Mouse (Mus musculus) hindbrain, embryonic 14.5 days (tissue): ENCODE measurements at regions not wholly inside any gene's neighbourhood (a gene's known extent, or its start where the extent isn't known, plus 50 kb on each side); places are given as distances from the start of the nearest gene placed in this dataset.
A peak's percentile ranks its signal among the peaks of the same experiment; 100 is the strongest.

ENCODE experiments used
- ATAC-seq: fragments of 200-750 bp; cut with Nextera tagmentation; 2 replicates; pipeline ENCODE4 v1.8.0; 2017; ENCODE audit warnings: moderate number of reproducible peaks, mild to moderate bottlenecking, moderate TSS enrichment, moderate library complexity; ENCODE audit not compliant: low FRiP score
- DNase-seq: peaks from one replicate; pipeline ENCODE4 v3.0.0-alpha.2; 2015; ENCODE audit warnings: low spot score
- H3K27ac ChIP-seq: fragments of 300-500 bp; sonication (generic); 2 replicates; pipeline ENCODE4 v1.5.1; 2014; ENCODE audit warnings: mild to moderate bottlenecking, moderate library complexity
- H3K27me3 ChIP-seq: fragments of 300-500 bp; sonication (generic); 2 replicates; pipeline ENCODE4 v1.6.1; 2014; ENCODE audit warnings: mild to moderate bottlenecking, low read length, mixed read lengths; ENCODE audit not compliant: control insufficient read depth, insufficient read depth
- H3K36me3 ChIP-seq: fragments of 300-500 bp; sonication (generic); replicated peaks from 2 replicates; pipeline ENCODE4 v1.6.1; 2014; ENCODE audit not compliant: control insufficient read depth, insufficient read depth
- H3K4me1 ChIP-seq: fragments of 300-500 bp; sonication (generic); replicated peaks from 2 replicates; pipeline ENCODE4 v1.6.1; 2014; ENCODE audit warnings: antibody characterized with exemption, low read length, mixed read lengths; ENCODE audit not compliant: control insufficient read depth, insufficient read depth
- H3K4me2 ChIP-seq: fragments of 300-500 bp; sonication (generic); replicated peaks from 2 replicates; pipeline ENCODE4 v1.6.1; 2014; ENCODE audit warnings: mild to moderate bottlenecking, moderate library complexity
- H3K4me3 ChIP-seq: fragments of 300-500 bp; sonication (generic); replicated peaks from 2 replicates; pipeline ENCODE4 v1.5.1; 2014; ENCODE audit warnings: mild to moderate bottlenecking, low read length
- H3K9ac ChIP-seq: fragments of 300-500 bp; sonication (generic); 2 replicates; pipeline ENCODE4 v1.6.1; 2014
- H3K9me3 ChIP-seq: fragments of 300-500 bp; sonication (generic); 2 replicates; pipeline ENCODE4 v1.6.1; 2016; ENCODE audit warnings: low read length; ENCODE audit not compliant: control insufficient read depth
- WGBS: fragments of 180-500 bp; shearing (Covaris S2); extraction: QIAGEN DNeasy Blood & Tissue Kit; methylation state at CpG from one replicate; pipeline ENCODE4 v1.1.7; 2014; 5-methylcytosine and 5-hydroxymethylcytosine counted together

GRCm38 (mm10) chr1:35935099-35935651 lies 133.0 kb upstream of the Hs6st1 start:
- no peak overlapping the region for H3K4me3 ChIP-seq
- WGBS = 69% methylated on average over 7 of the region's 7 CpGs
- no peaks in the 10 kb centered on the region for H3K9me3 ChIP-seq
- H3K27ac ChIP-seq = no peak overlapping the region
- no peaks in the 10 kb centered on the region for H3K27me3 ChIP-seq
- no peak overlapping the region for H3K9ac ChIP-seq
- H3K36me3 ChIP-seq = no peaks in the 10 kb centered on the region
- H3K4me2 ChIP-seq = no peak overlapping the region
- ATAC-seq (no peak), DNase-seq (no peak)
- no peaks in the 10 kb centered on the region for H3K4me1 ChIP-seq

GRCm38 (mm10) chr1:35936362-35937093 lies 131.7 kb upstream of the Hs6st1 start:
- no peak for ATAC-seq
- Histone ChIP-seq H3K4me3 (no peak overlapping the region), H3K4me1 (peaks cover 6% of the 10 kb centered on the region), H3K36me3 (no peaks in the 10 kb centered on the region), H3K9me3 (no peaks in the 10 kb centered on the region), H3K9ac (no peak overlapping the region), H3K27me3 (no peaks in the 10 kb centered on the region), H3K27ac (no peak overlapping the region), H3K4me2 (no peak overlapping the region)
- 75% methylated on average over 5 of the region's 5 CpGs for WGBS
- DNase-seq = no peak

- WGBS = 80% methylated on average over 2 of the region's 2 CpGs
- Histone ChIP-seq H3K4me3 (no peak overlapping the region), H3K27me3 (no peaks in the 10 kb centered on the region), H3K9me3 (no peaks in the 10 kb centered on the region), H3K36me3 (no peaks in the 10 kb centered on the region), H3K9ac (no peak overlapping the region), H3K4me2 (no peak overlapping the region), H3K4me1 (peaks cover 18% of the 10 kb centered on the region), H3K27ac (no peak overlapping the region)
- DNase-seq (no peak), ATAC-seq (no peak)
These were observed 128.0 kb upstream of the Hs6st1 start for GRCm38 (mm10) chr1:35940236-35940635.

- peak; percentile 42 for DNase-seq
- Histone ChIP-seq H3K36me3 (no peaks in the 10 kb centered on the region), H3K4me2 (no peak overlapping the region), H3K9ac (no peak overlapping the region), H3K27ac (peak overlapping the region; percentile 55; the same call in 1 of the 2 replicates), H3K4me1 (peaks cover 18% of the 10 kb centered on the region), H3K9me3 (no peaks in the 10 kb centered on the region), H3K27me3 (no peaks in the 10 kb centered on the region), H3K4me3 (no peak overlapping the region)
- ATAC-seq = peak; percentile 70
- WGBS = 11% methylated on average over 8 of the region's 8 CpGs
These were observed 126.5 kb upstream of the Hs6st1 start for GRCm38 (mm10) chr1:35941642-35942077.

GRCm38 (mm10) chr1:35942222-35942621 lies 126.0 kb upstream of the Hs6st1 start:
- DNase-seq = no peak
- Histone ChIP-seq H3K27ac (peak overlapping the region; percentile 55; the same call in 1 of the 2 replicates), H3K9ac (no peak overlapping the region), H3K27me3 (no peaks in the 10 kb centered on the region), H3K4me3 (no peak overlapping the region), H3K4me2 (no peak overlapping the region), H3K4me1 (peaks cover 18% of the 10 kb centered on the region), H3K9me3 (peaks cover 3% of the 10 kb centered on the region; the same call in 1 of the 2 replicates), H3K36me3 (no peaks in the 10 kb centered on the region)
- 41% methylated on average over 7 of the region's 7 CpGs for WGBS
- 0 out of 2 replicates have a peak, but pooled peaks have one; percentile 13 for ATAC-seq

- ATAC-seq (no peak), DNase-seq (no peak)
- Histone ChIP-seq H3K9ac (no peak overlapping the region), H3K4me2 (no peak overlapping the region), H3K27me3 (no peaks in the 10 kb centered on the region), H3K27ac (no peak overlapping the region), H3K36me3 (no peaks in the 10 kb centered on the region), H3K4me1 (peaks cover 18% of the 10 kb centered on the region), H3K4me3 (no peak overlapping the region), H3K9me3 (peaks cover 3% of the 10 kb centered on the region; the same call in 1 of the 2 replicates)
- 38% methylated on average over 7 of the region's 7 CpGs for WGBS
These were observed 124.4 kb upstream of the Hs6st1 start for GRCm38 (mm10) chr1:35943800-35944199.

- no peak overlapping the region for H3K4me2 ChIP-seq
- H3K27me3 ChIP-seq = no peaks in the 10 kb centered on the region
- no peak overlapping the region for H3K27ac ChIP-seq
- peaks cover 3% of the 10 kb centered on the region; the same call in 1 of the 2 replicates for H3K9me3 ChIP-seq
- ATAC-seq (no peak), DNase-seq (no peak)
- H3K9ac ChIP-seq = no peak overlapping the region
- no peak overlapping the region for H3K4me3 ChIP-seq
- peaks cover 18% of the 10 kb centered on the region for H3K4me1 ChIP-seq
- H3K36me3 ChIP-seq = no peaks in the 10 kb centered on the region
- 19% methylated on average over 5 of the region's 5 CpGs for WGBS
These were observed 123.8 kb upstream of the Hs6st1 start for GRCm38 (mm10) chr1:35944376-35944775.

GRCm38 (mm10) chr1:35944849-35945248 lies 123.4 kb upstream of the Hs6st1 start:
- peaks cover 3% of the 10 kb centered on the region; the same call in 1 of the 2 replicates for H3K9me3 ChIP-seq
- H3K27ac ChIP-seq = no peak overlapping the region
- no peak for ATAC-seq
- peaks cover 18% of the 10 kb centered on the region for H3K4me1 ChIP-seq
- 63% methylated on average over 8 of the region's 8 CpGs for WGBS
- H3K4me3 ChIP-seq = no peak overlapping the region
- no peak for DNase-seq
- H3K36me3 ChIP-seq = no peaks in the 10 kb centered on the region
- H3K4me2 ChIP-seq = no peak overlapping the region
- H3K9ac ChIP-seq = no peak overlapping the region
- H3K27me3 ChIP-seq = no peaks in the 10 kb centered on the region

GRCm38 (mm10) chr1:35945596-35945995 lies 122.6 kb upstream of the Hs6st1 start:
- Histone ChIP-seq H3K4me1 (peaks cover 18% of the 10 kb centered on the region), H3K27me3 (no peaks in the 10 kb centered on the region), H3K36me3 (no peaks in the 10 kb centered on the region), H3K9me3 (peaks cover 3% of the 10 kb centered on the region; the same call in 1 of the 2 replicates), H3K4me2 (no peak overlapping the region), H3K9ac (no peak overlapping the region), H3K27ac (no peak overlapping the region), H3K4me3 (no peak overlapping the region)
- DNase-seq = no peak
- WGBS = 90% methylated on average over 4 of the region's 4 CpGs
- ATAC-seq = no peak
